Mouse (Mus musculus) ES-CJ7 (cell line): ENCODE results near the gene Lamc1.
"Not testable (repeated sequence)": the region's sequence is repeated elsewhere in the genome, so short reads cannot be mapped to it uniquely, and the experiment has no call there.

Experiments used
- DNase-seq: peaks from one replicate; pipeline ENCODE4 v3.0.0; 2011; ENCODE audit warnings: low read depth, low spot score

Gene Lamc1

DNA sequence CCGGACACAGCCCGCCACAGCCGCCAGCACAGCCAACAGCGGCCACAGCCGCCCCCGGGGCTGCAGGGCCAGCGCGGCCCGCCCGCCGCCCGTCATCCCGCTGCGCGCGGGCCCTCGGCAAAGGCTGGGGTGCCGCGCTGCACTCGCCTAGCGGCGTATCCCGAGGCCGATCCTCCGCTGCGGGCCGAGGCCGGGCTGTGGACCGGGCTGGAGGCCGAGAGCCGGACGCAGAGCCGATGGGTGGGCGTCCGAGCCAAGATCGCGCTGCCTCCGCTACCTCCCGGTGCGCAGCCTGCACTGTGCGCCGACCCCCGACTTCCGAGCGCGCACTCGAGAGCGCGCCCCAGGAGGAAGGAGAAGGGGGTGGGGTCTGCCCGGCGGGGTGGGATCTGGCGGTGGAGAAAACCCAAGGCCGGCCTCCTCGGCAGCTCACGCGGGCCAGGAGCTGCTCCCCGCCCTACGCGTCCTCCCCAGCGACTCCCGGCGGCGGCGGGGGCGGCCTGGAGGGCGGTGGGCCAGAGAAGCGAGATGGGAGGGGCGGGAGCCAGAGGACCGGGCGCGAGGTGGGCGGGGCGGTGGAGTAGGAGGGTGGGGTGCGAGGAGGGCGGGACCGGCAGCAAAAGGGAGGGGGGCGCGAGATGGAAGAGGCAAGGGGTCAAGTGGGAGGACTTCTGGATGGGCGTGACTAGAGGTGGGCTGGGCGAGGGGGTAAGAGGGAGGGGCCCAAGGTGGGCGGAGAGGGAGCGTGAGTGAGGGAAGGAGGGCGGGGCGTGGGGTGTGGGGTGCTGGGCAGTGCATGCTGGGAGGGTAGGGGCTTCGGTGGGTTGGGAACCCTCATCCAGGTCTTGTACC is at the start of gene Lamc1:
Gene Lamc1, minus strand, starts transcription at position 343 of the 852 bp plus-strand sequence.
- DNase-seq: peak; percentile 99

DNA sequence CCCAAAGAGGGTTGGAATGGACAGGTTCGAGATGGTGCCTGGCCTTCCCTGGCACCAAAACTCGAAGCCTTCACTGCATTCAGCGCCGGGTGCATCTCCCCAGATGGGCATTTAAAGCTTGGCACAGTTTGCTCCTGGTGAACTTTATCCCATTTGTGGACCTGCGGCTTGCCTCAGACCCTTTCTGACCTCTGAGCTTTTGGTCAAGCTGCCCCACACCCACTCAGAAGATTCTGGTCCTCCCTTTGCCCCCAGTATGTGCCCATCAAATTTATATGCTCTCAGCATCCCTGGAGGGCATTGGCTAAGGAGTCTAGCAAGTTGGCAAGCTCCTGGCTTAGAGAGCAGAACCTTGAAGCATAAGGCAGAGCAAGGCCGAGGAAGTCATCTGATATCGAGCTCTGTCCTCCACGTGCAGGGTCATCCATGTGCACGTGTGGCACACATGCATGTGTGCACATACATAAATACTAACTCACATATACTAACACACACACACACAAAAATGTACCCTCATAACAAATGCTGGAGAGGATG is 48.2 kb upstream of the Lamc1 start:
- DNase-seq: no peak

DNA sequence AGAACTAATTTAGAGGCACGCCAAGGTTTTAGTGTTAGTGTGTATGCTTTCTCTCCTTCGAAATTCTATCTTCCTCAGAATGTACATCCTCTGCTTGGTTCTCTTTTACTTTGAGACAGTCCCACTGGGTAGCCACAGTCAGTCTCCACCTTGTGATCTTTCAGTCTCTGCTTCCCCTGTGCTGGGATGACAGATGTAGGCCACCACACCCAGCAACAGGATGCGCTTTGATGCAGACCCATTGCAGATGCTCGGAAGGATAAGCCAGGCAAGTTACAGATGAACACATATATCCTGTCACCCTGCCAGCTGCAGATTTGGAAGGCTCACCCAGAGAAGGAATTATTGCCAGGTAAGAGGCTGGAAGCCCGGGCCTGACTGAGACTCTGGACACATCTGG is 47.2 kb upstream of the Lamc1 start:
- no peak for DNase-seq

DNA sequence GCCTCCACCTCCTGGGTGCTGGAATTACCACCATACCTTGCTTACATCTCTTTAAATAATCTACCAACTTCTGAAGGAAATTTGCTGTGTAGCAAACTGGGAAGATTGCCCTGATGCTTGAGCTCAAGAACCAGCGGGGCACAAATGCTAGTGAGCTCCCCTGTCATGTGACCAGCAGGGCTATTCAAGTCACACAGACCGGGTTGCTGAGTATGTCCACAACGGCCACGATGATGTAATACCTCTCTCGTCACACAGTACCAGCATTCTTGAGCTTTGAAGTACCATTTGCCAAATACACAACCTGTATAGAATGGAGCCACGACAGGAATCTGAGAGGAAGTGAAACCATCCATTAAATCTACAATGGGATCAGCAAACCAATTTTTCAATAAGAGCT is 46.0 kb upstream of the Lamc1 start:
- peak; percentile 59 for DNase-seq

DNA sequence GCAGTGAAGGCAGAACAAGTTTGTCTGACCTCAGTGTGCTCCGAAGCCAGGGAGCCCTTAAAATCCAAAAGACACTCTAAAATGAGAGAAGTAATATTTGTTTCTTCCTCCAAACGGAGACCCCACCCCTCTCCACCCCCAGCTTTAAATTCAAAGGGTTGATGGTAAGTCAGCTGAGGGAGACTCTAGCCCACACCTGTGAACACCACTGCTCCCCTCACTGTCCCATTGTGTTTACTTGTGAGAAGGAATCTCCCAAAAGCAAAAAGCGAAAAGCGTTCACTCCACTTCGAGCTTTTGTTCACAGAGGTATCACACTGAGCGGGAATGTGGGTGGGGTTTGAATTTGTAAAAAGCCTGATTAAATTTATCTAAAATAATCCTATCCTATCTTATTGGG is 43.9 kb upstream of the Lamc1 start:
- peak; percentile 99 for DNase-seq

DNA sequence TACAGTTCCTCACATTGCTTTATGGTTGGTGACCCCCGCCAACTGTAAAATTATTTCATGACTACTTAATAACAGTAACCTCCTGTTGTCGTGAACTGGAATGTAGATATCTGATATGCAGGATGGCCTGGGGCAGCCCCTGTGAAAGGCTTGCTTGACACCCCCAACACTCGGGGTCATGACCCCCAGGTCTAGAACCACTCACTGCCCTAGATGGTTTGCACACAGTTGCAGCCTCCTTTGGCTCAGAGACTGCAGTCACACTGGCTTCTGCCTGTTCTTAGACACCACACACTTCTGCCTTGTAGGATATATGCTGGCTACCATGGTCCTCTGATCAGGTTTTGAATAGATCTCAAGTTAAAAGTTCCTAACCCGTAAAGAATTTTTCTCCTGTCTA is 41.5 kb upstream of the Lamc1 start:
- DNase-seq: no peak

DNA sequence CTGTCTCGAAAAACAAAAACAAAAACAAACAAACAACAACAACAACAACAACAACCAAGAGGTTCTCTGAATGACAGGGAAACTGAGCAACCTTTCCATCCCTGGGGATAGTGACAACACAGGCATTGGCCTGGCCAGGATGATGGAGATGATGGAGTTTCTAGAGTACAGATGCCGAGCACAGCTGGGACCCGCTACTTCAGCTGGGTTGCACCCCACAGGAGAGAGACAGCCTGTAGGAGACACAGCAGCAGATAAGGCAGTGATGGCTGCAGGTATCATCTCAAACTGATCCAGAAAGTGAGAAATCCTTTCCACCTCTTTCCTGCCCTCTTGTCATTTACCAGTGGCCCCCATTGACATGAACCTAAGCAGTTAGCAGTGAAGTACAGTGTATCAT is 39.3 kb upstream of the Lamc1 start:
- DNase-seq: no peak

DNA sequence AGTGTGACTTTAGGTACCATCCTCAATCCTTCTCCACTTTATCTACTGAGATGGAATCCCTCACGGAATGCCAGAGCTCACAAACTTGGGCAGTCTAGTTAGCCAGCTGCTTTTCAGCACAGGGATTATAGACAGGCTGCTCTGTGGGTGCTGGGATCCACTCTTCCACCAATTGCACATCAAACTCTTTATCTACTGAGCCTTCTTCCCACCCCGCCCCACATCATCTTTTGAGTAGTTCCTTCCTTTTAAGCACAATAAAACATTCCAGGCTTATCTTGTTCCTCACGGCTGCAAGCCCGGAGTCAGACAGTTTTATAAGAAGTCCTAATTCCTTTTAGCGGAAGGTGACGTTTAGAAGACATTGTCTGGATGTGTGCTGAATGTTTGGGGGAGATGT is 36.4 kb upstream of the Lamc1 start:
- DNase-seq: no peak

DNA sequence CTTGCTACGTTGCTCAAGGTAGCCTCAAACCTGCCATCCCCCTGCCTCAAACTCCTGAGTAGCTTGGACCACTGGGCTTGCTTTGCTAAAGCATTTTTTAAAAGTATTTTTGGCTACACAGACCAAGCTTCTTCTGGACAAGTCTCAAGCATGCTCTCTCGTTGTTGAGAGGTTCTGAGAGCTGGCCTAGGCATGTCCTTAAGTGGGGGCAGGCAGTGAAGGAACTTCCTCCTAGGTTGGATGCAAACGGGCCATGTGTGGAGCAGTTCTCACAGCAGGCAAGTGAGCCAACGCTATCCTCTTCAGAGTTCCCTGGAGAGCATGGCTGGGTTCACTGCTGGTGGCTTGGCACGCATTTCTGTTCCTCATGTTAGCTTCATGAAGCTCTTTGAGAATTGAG is 34.5 kb upstream of the Lamc1 start:
- DNase-seq: no peak

DNA sequence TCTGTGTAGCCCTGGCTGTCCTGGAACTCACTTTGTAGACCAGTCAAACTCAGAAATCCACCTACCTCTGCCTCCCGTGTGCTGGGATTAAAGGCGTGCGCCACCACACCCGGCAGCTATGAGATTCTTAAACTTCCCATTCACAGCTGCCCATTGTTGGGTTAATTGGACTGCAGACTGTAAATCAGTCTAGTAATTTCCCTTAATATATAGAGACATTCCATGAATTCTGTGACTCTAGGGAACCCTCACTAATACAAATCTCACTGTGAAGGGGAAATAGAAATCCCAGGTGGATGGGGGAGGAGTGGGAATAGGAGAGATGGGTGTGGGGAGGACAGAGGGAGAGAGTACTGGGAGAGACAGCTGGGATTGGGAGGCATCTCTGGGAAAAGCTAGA is 29.3 kb upstream of the Lamc1 start:
- peak; percentile 72 for DNase-seq

DNA sequence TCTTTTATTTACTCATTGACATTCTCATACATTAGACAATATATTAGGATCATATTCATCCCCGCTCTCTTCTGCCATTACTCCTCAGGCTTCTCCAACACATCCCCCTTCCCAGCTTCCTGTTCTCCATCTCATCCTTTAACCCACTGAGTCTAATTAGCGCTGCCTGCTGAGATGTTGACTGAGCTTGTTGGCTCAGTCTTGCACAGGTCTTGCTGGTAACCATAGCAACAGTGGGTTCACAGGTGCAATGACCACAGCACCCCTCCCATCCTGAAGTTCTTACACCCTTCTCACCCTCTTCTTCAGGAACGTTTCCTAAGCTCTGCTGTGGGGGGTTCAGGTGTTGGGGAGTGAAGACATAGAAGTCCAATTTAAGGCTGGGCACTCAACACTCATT is 28.0 kb upstream of the Lamc1 start:
- DNase-seq: peak; percentile 72

DNA sequence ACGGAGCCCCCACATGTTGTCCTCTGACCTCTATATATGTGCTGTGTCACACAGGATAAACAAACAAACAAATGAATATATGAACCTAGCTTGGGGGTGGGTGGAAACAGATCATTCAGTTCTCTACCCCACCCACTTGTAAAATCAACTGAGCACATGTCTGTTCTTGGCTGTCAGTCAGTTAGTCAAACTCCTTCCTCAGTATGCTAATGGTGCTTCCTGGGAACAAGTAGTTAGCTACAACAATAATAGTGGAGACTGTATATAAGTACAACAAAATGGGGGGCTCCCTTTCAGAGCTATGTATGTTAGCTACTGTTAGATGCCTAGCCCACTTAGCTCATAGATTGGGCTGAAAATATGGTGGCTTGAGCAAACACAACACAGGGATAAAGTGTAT is 24.6 kb upstream of the Lamc1 start:
- DNase-seq: no peak

DNA sequence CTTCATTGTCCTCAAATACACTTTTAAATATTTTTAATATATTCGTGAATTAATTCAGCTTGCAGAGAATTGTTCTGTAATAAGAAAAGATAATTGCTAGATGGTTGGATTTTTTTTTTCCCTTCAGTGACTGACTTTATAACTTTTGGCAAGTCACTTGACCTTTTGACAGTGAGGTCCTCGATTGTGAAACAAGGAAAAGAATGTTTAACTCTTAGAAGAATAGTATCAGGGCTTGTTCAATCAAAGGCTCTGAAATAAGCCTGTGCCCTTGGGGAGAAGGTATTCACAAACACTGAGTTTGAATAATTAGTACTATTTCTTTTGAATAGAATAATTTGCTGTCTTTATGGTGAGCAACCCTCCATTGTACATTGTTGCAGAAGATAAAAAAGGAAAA is 21.9 kb upstream of the Lamc1 start:
- no peak for DNase-seq

DNA sequence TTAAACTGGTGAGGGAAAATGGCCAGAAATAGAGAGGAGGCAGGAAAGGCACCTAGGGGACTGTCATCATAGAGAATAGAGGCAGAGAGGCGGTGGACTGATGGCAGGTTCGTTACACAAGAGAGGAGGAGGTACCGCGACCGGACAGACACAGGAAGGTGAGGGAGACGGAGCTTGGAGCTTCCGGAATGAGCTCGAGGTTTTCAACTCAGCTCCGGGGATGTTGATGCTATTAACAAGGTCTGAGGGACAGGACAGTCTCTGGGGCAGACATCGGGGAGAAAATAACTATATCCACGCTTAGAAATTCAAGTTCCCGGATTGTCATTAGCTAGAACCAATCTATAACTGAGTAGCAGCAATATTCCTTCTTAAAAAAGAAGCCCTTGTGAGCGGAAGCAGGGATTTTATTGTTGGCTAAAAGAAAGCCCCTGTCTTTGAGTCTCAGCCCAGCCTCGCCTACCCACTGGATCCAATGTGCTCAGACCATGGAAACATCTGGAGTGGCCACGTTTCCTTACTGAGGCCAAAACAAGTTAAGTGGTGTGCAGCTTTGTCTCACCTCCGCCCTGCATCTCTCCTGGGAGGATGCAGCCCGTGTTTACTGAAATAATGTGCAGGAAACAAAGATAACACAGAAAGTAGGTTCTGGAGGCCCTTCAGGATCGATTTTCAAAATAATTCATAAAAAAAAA is 21.3 kb upstream of the Lamc1 start:
- DNase-seq: no peak

DNA sequence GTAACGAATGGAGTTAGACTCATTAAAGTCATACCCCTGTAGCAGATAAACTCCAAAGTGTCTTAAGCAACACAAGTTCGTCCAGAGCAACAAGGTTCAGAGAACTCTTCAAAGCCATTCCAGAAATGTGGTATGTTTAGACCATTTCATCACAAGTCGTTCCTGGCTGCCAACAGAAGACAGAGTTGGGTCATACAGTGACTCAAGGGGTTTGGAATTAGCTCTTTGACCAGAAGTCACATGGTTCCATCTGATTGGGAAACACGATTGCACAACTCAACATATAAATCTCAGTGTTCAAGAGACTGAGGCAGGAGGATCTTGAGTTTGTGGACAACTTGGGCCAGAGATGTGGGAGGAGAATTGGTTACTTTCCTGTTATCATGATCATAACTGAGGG is 18.4 kb upstream of the Lamc1 start:
- no peak for DNase-seq

DNA sequence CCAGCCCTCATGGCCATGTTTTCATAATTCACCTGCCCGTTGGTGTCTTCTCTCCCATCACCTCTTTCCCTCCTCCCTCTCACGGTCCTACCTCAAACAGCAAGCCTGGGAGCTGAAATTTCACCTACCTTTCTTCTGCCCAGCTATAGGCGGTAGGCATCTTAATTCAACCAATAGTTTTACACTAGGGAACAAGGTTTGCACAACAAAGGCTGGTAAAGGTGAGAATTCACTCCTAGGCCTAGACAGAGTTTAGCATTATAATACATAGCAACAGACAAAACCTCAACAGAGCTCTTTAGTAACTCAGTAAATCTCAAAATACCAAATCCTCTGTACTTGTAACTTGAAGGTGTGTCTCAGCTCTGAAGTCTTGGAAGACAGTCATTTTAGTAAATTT is 15.1 kb upstream of the Lamc1 start:
- peak; percentile 83 for DNase-seq

DNA sequence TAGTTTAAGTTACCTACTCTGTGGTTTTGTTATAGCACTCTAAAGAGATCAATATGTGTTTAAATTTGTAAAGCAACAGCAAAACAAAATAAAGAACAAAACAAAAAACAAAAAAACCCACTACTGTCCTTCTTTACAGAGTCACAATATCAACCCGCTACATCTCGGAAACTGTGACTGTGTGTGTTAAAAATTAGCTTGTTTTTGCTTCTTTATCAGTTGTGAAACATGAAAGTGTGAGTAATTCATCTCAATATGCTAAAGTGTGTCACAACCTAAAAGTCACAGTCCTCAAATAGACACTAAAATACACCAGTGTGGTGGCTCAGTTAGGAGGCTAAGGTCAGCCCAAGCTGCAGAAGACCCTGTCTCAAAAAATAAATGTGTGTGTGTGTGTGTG is 14.5 kb upstream of the Lamc1 start:
- no peak for DNase-seq

DNA sequence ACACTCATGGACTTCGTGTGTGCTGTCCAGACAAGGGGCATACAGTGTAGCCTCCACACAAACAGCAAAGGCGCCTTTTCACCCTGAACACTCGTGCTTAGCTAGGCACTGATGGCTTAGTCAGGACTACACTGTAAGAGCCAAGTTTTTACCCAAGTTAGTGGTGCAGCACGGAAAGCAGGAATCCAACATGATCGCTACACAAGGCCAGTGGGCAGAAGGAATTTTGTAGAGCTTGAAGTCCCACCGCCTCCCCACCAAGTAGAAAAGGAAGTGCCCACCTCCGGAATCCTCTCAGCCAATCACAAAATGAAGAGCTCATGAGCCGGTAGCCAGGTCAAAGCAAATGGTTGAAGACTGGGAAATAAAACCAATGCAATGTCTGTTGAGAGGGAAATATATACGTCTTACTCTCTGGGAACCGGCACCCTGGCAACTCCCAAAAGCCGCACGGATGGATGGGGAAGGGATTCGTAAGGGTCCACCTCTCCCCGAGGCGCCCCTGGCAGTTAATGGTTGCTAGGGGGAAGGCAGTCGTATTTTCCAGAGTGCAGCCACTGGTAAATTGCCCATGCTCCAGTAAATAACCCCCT is 13.2 kb upstream of the Lamc1 start:
- DNase-seq: peak; percentile 69

DNA sequence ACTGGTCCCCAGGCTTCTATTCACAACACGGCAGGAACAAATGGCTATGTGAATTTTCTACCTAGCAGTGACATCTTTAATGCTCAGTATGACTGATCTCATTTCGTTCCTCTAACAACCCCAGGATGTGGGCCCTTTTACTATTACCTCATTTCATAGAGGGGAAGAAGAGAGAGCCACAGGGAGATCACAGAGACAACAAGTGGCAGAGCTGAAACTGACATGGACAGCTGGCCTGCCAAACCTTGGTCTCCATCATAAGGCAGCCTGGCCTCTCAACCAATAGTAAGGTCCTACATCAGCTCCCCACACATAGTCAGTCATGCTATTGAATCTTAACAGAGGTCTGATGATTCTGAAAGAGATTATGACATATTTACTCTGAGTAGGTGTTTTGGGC is 12.4 kb upstream of the Lamc1 start:
- no peak for DNase-seq

DNA sequence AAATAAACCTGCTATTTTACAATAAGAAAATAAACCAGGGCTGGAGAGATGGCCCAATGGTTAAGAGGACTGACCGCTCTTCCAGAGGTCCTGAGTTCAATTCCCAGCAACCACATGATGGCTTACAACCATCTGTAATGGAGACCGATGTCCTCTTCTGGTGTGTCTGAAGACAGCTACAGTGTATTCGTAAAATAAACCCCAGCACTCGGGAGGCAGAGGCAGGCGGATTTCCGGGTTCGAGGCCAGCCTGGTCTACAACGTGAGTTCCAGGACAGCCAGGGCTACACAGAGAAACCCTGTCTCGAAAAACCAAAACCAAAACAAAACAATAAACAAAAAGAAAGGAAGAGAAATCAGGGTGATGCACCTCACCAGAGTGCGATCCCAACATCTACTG is 2.9 kb upstream of the Lamc1 start:
- not testable (repeated sequence) for DNase-seq

DNA sequence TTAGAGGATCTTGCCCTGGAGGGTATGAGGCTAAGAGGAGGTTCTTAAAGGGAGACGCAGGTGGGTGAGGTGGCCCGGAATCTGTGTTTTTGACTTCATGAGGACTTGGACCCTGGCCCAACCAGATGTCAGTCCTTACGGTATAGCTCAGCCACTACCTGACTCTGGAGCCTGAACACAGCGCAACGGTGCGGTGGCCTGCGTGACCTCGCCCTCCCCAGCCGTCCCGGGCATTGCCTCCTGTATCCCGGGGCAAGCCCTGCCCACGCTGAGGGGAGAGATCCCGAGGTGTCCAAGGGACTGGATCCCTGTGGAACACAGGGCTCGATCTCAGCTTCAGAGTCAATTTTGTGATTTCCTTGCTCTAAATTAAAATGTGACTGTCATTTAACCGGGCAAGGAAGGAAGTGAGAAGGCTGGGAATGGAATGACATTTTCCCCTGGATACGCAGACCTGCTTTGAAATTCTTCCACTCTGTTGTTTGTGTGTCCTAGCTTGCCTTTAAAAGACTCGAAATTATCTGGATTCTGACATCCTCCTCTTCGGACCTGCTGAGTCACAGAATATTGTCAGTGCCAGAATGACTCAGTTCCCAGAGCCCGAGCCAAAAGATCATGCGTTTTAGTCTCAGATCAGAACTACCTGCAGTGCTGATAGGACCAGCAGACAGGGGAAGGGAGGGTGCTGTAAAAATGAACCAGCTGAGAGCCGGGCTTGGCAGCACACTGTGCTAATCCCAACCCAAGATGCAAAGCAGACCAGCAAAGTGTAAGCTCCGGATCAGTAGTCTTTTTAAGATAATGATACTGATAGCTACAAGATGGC is 923 bp upstream of the Lamc1 start:
- no peak for DNase-seq
